Mouse (Mus musculus) embryonic facial prominence, embryonic 14.5 days (tissue): ENCODE results near the gene Nudt16l1. TPM values are rescaled to one million over a fixed set of nuclear protein-coding genes. Genes with fewer than 3 reads are reported as not detected.

Source experiments
- ATAC-seq: fragments of 200-750 bp; cut with Nextera tagmentation; 2 replicates; pipeline ENCODE4 v1.8.0; 2017; ENCODE audit warnings: low read depth, moderate number of reproducible peaks, moderate TSS enrichment
- DNase-seq: peaks from one replicate; pipeline ENCODE4 v3.0.0-alpha.2; 2015; ENCODE audit warnings: low spot score
- H3K27ac ChIP-seq: fragments of 300-500 bp; sonication (generic); replicated peaks from 2 replicates; pipeline ENCODE4 v1.5.1; 2014; ENCODE audit warnings: low read depth, mild to moderate bottlenecking, low read length, moderate library complexity
- H3K27me3 ChIP-seq: fragments of 300-500 bp; sonication (generic); replicated peaks from 2 replicates; pipeline ENCODE4 v1.6.1; 2014; ENCODE audit warnings: low read length; ENCODE audit not compliant: control insufficient read depth, insufficient read depth
- H3K36me3 ChIP-seq: fragments of 300-500 bp; sonication (generic); 2 replicates; pipeline ENCODE4 v1.6.1; 2014; ENCODE audit warnings: low read length, mixed read lengths; ENCODE audit not compliant: control insufficient read depth, insufficient read depth
- H3K4me1 ChIP-seq: fragments of 300-500 bp; sonication (generic); 2 replicates; pipeline ENCODE4 v1.6.1; 2014; ENCODE audit warnings: antibody characterized with exemption, low read length; ENCODE audit not compliant: control insufficient read depth, insufficient read depth
- H3K4me2 ChIP-seq: fragments of 300-500 bp; sonication (generic); 2 replicates; pipeline ENCODE4 v1.6.1; 2014; ENCODE audit warnings: low read depth, mild to moderate bottlenecking, low read length, moderate library complexity, mixed read lengths
- H3K4me3 ChIP-seq: fragments of 300-500 bp; sonication (generic); 2 replicates; pipeline ENCODE4 v1.5.1; 2014; ENCODE audit warnings: low read depth, mild to moderate bottlenecking, low read length
- H3K9ac ChIP-seq: fragments of 300-500 bp; sonication (generic); 2 replicates; pipeline ENCODE4 v1.6.1; 2014; ENCODE audit warnings: low read depth, mild to moderate bottlenecking, low read length, moderate library complexity, mixed read lengths
- H3K9me3 ChIP-seq: fragments of 300-500 bp; sonication (generic); 2 replicates; pipeline ENCODE4 v1.6.1; 2016; ENCODE audit warnings: low read length; ENCODE audit not compliant: control insufficient read depth
- WGBS: fragments of 180-500 bp; shearing (Covaris S2); extraction: QIAGEN DNeasy Blood & Tissue Kit; methylation state at CpG from one replicate; pipeline ENCODE4 v1.1.7; 2014; 5-methylcytosine and 5-hydroxymethylcytosine counted together
- polyA plus RNA-seq: library from polyadenylated mRNA; unstranded; fragments of >200 nt; fragmentation: Nextera tagmentation; extraction: Ambion mirVana; gene quantifications from 2 replicates; pipeline ENCODE4 v1.2.1, GENCODE M21; 2014

Gene Nudt16l1
- polyA plus RNA-seq, 1 experiment from 2014 or later: 143 TPM

GRCm38 (mm10) chr16:4901167-4901566, 37.4 kb upstream of the Nudt16l1 start:
- Histone ChIP-seq H3K4me3 (no peak overlapping the region), H3K4me1 (no peaks in the 10 kb centered on the region; the same call in 1 of the 2 replicates), H3K27me3 (no peaks in the 10 kb centered on the region), H3K4me2 (no peak overlapping the region), H3K27ac (no peak overlapping the region), H3K9me3 (no peaks in the 10 kb centered on the region), H3K9ac (no peak overlapping the region), H3K36me3 (no peaks in the 10 kb centered on the region)
- 48% methylated on average over 7 of the region's 7 CpGs for WGBS
- DNase-seq: no peak
- no peak for ATAC-seq

DNA sequence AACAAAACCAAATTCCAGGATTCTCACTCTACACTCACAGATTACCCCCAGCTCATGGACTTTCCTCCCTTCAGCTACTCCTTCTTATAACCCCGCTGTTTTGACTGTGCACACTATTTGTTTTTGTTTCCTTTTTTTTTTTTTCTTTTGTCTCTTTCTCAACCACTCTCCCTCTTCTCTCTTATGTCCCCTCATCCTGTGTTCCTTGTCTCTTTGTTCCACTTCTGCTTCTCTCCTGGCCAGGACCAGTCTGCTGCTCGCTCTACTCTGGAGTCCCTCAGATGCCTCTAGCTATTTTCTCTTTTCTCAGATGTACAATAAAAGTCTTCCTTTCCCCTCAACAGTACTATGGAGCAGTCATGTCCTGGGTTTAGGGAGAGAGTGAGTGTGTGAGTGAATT, 36.2 kb upstream of the Nudt16l1 start:
- Histone ChIP-seq H3K9ac (no peak overlapping the region), H3K27me3 (no peaks in the 10 kb centered on the region), H3K4me3 (no peak overlapping the region), H3K4me1 (no peaks in the 10 kb centered on the region), H3K36me3 (no peaks in the 10 kb centered on the region), H3K9me3 (no peaks in the 10 kb centered on the region), H3K27ac (no peak overlapping the region), H3K4me2 (no peak overlapping the region)
- 74% methylated on average over 2 of the region's 2 CpGs for WGBS
- DNase-seq (no peak), ATAC-seq (no peak)

GRCm38 (mm10) chr16:4903491-4904102, 35.0 kb upstream of the Nudt16l1 start:
- no peaks in the 10 kb centered on the region for H3K36me3 ChIP-seq
- no peak overlapping the region for H3K9ac ChIP-seq
- no peaks in the 10 kb centered on the region for H3K9me3 ChIP-seq
- no peak overlapping the region for H3K4me2 ChIP-seq
- H3K27ac ChIP-seq: no peak overlapping the region
- ATAC-seq: no peak
- no peaks in the 10 kb centered on the region for H3K4me1 ChIP-seq
- no peak overlapping the region for H3K4me3 ChIP-seq
- no peak for DNase-seq
- WGBS: 82% methylated on average over 6 of the region's 6 CpGs
- H3K27me3 ChIP-seq: no peaks in the 10 kb centered on the region

- no peak overlapping the region for H3K4me2 ChIP-seq
- no peak for DNase-seq
- no peak overlapping the region for H3K9ac ChIP-seq
- H3K4me1 ChIP-seq: no peaks in the 10 kb centered on the region
- H3K9me3 ChIP-seq: no peaks in the 10 kb centered on the region
- H3K27me3 ChIP-seq: no peaks in the 10 kb centered on the region
- no peak for ATAC-seq
- H3K36me3 ChIP-seq: peaks cover 11% of the 10 kb centered on the region
- no peak overlapping the region for H3K27ac ChIP-seq
- 96% methylated on average over 3 of the region's 3 CpGs for WGBS
- no peak overlapping the region for H3K4me3 ChIP-seq
Measured at GRCm38 (mm10) chr16:4904878-4905277, 33.7 kb upstream of the Nudt16l1 start.

GRCm38 (mm10) chr16:4905591-4905990, 33.0 kb upstream of the Nudt16l1 start:
- no peak for ATAC-seq
- no peaks in the 10 kb centered on the region for H3K9me3 ChIP-seq
- no peak overlapping the region for H3K9ac ChIP-seq
- no peak overlapping the region for H3K4me3 ChIP-seq
- no peak overlapping the region for H3K4me2 ChIP-seq
- 19% methylated on average over 1 of the region's 1 CpGs for WGBS
- no peak for DNase-seq
- H3K27ac ChIP-seq: no peak overlapping the region
- H3K4me1 ChIP-seq: no peaks in the 10 kb centered on the region
- H3K27me3 ChIP-seq: no peaks in the 10 kb centered on the region
- peaks cover 18% of the 10 kb centered on the region for H3K36me3 ChIP-seq

DNA sequence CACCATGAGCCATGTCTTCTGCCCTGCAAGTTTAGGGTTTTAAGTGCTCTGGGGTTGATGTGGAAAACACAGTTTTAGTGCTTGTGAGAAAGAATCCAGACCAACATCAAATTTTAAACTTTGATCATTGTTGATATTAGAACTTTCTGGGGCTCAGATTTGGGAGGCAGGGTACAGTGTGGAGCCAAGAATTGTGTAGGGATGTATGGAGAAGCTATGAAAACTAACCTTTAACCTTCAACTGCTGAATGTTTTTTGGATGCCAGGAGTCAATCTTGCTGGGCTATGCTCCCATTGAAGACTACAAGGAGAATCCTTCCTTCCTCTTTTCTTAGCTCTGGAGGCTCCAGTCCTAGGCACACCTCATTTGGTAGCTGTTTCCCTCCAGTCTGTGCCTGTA, 32.0 kb upstream of the Nudt16l1 start:
- ATAC-seq: no peak
- Histone ChIP-seq H3K9ac (no peak overlapping the region), H3K36me3 (peaks cover 27% of the 10 kb centered on the region), H3K27ac (no peak overlapping the region), H3K9me3 (no peaks in the 10 kb centered on the region), H3K4me3 (no peak overlapping the region), H3K4me1 (no peaks in the 10 kb centered on the region), H3K27me3 (no peaks in the 10 kb centered on the region), H3K4me2 (no peak overlapping the region)
- no peak for DNase-seq

- Histone ChIP-seq H3K27ac (no peak overlapping the region), H3K4me2 (no peak overlapping the region), H3K9ac (no peak overlapping the region), H3K4me1 (no peaks in the 10 kb centered on the region), H3K36me3 (peaks cover 36% of the 10 kb centered on the region), H3K9me3 (no peaks in the 10 kb centered on the region), H3K27me3 (no peaks in the 10 kb centered on the region), H3K4me3 (no peak overlapping the region)
- ATAC-seq: no peak
- WGBS: 62% methylated on average over 2 of the region's 2 CpGs
- no peak for DNase-seq
Measured at GRCm38 (mm10) chr16:4907386-4907785, 31.2 kb upstream of the Nudt16l1 start.

GRCm38 (mm10) chr16:4907972-4908371, 30.6 kb upstream of the Nudt16l1 start:
- ATAC-seq: no peak
- WGBS: 54% methylated on average over 5 of the region's 5 CpGs
- no peak overlapping the region for H3K4me2 ChIP-seq

GRCm38 (mm10) chr16:4909745-4910144, 28.8 kb upstream of the Nudt16l1 start:
- Histone ChIP-seq H3K9ac (no peak overlapping the region), H3K27ac (no peak overlapping the region), H3K4me3 (no peak overlapping the region), H3K27me3 (no peaks in the 10 kb centered on the region), H3K4me2 (no peak overlapping the region), H3K4me1 (no peaks in the 10 kb centered on the region), H3K9me3 (no peaks in the 10 kb centered on the region), H3K36me3 (peaks cover 49% of the 10 kb centered on the region)
- ATAC-seq: no peak
- no peak for DNase-seq
- 96% methylated on average over 2 of the region's 2 CpGs for WGBS

More at GRCm38 (mm10) chr16:4907972-4908371, 30.6 kb upstream of the Nudt16l1 start:
- Histone ChIP-seq H3K9ac (no peak overlapping the region), H3K36me3 (peaks cover 38% of the 10 kb centered on the region), H3K4me1 (no peaks in the 10 kb centered on the region), H3K4me3 (no peak overlapping the region), H3K27me3 (no peaks in the 10 kb centered on the region), H3K9me3 (no peaks in the 10 kb centered on the region), H3K27ac (no peak overlapping the region)
- no peak for DNase-seq
